Mouse (Mus musculus) heart, embryonic 14.5 days (tissue): ENCODE measurements around the gene Lamp5. TPM values are rescaled to one million over a fixed set of nuclear protein-coding genes. Genes with fewer than 3 reads are reported as not detected.

Experiments
- ATAC-seq: fragments of 200-750 bp; cut with Nextera tagmentation; 2 replicates; pipeline ENCODE4 v1.8.0; 2017; ENCODE audit warnings: low read depth, moderate TSS enrichment; ENCODE audit not compliant: insufficient number of reproducible peaks, insufficient read depth, low FRiP score
- H3K27ac ChIP-seq, 2 experiments: fragments of 200-500 bp in 1 of 2; fragments of 300-500 bp in 1 of 2; sonication (generic) in 1 of 2; replicated peaks in 1 of 2; 2 replicates each; pipeline ENCODE4 v1.5.1; 2012 to 2014; ENCODE audit warnings: low read depth in 2 of 2, low read length in 2 of 2, control low read depth in 1 of 2, mild to moderate bottlenecking in 1 of 2, mixed read lengths in 1 of 2; ENCODE audit not compliant: control insufficient read depth in 1 of 2, insufficient read depth in 1 of 2
- H3K27me3 ChIP-seq: fragments of 300-500 bp; sonication (generic); 2 replicates; pipeline ENCODE4 v1.6.1; 2014; ENCODE audit warnings: mild to moderate bottlenecking, low read length, control low read depth; ENCODE audit not compliant: control insufficient read depth, insufficient read depth
- H3K36me3 ChIP-seq: fragments of 300-500 bp; sonication (generic); 2 replicates; pipeline ENCODE4 v1.6.1; 2014; ENCODE audit warnings: mild to moderate bottlenecking, control low read depth, low read length, mixed read lengths; ENCODE audit not compliant: control insufficient read depth, insufficient read depth
- H3K4me1 ChIP-seq, 2 experiments: fragments of 200-500 bp in 1 of 2; fragments of 300-500 bp in 1 of 2; sonication (generic) in 1 of 2; 2 replicates each; pipeline ENCODE4 v1.6.1; 2012 to 2014; ENCODE audit warnings: low read length in 2 of 2, control low read depth in 1 of 2, mixed read lengths in 1 of 2; ENCODE audit not compliant: control insufficient read depth in 2 of 2, insufficient read depth in 2 of 2
- H3K4me2 ChIP-seq: fragments of 300-500 bp; sonication (generic); 2 replicates; pipeline ENCODE4 v1.6.1; 2014; ENCODE audit warnings: mild to moderate bottlenecking, low read length
- H3K4me3 ChIP-seq, 2 experiments: fragments of 200-500 bp in 1 of 2; fragments of 300-500 bp in 1 of 2; sonication (generic) in 1 of 2; 2 replicates each; pipeline ENCODE4 v1.5.1; 2012 to 2014; ENCODE audit warnings: low read length in 2 of 2, mild to moderate bottlenecking in 2 of 2, control low read depth in 1 of 2, low read depth in 1 of 2, moderate library complexity in 1 of 2; ENCODE audit not compliant: control insufficient read depth in 1 of 2, insufficient read depth in 1 of 2
- H3K9ac ChIP-seq: fragments of 300-500 bp; sonication (generic); 2 replicates; pipeline ENCODE4 v1.6.1; 2014; ENCODE audit warnings: mild to moderate bottlenecking, low read length
- H3K9me3 ChIP-seq: fragments of 300-500 bp; sonication (generic); 2 replicates; pipeline ENCODE4 v1.6.1; 2016; ENCODE audit warnings: low read length, control low read depth; ENCODE audit not compliant: control insufficient read depth
- WGBS: fragments of 180-500 bp; shearing (Covaris S2); extraction: QIAGEN DNeasy Blood & Tissue Kit; methylation state at CpG from one replicate; pipeline ENCODE4 v1.1.7; 2014; 5-methylcytosine and 5-hydroxymethylcytosine counted together
- polyA plus RNA-seq: library from polyadenylated mRNA; unstranded; fragments of >200 nt; fragmentation: Nextera tagmentation; extraction: Ambion mirVana; gene quantifications from 2 replicates; pipeline ENCODE4 v1.2.1, GENCODE M21; 2014

Lamp5 gene
- polyA plus RNA-seq, 1 experiment from 2014 or later, result not detected

DNA sequence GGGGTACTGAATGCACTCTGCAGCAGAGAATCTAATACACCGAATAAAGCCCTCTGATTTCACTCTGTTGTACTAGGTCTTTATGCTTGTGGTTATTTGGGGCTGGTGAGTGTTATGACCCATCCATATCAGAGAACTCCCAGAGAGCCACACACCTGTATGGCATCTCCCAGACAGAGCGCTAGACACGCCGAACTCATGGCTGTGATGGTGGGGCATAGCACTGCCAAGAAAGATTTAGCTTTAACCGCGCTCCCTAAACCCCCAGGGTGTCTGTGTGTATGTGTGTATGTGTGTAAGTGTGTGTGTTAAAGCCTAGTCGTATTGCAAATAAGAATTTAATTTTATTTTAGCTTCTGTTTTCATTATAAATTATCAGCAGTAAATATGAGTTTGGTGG, 6.4 kb downstream of the Lamp5 start:
- Histone ChIP-seq H3K9me3 (no peaks in the 10 kb centered on the region), H3K27me3 (peaks cover 48% of the 10 kb centered on the region), H3K4me3 (peak overlapping the region in 1 of 2 experiments; percentile 10; a peak in 1 of 4 replicates), H3K4me2 (peak overlapping the region; percentile 42), H3K36me3 (no peaks in the 10 kb centered on the region), H3K4me1 (peaks cover 0 to 6% of the 10 kb centered on the region in 2 experiments; a peak in 1 of 4 replicates), H3K27ac (no peak overlapping the region), H3K9ac (no peak overlapping the region)
- no peak for ATAC-seq
- 8% methylated on average over 7 of the region's 7 CpGs for WGBS

DNA sequence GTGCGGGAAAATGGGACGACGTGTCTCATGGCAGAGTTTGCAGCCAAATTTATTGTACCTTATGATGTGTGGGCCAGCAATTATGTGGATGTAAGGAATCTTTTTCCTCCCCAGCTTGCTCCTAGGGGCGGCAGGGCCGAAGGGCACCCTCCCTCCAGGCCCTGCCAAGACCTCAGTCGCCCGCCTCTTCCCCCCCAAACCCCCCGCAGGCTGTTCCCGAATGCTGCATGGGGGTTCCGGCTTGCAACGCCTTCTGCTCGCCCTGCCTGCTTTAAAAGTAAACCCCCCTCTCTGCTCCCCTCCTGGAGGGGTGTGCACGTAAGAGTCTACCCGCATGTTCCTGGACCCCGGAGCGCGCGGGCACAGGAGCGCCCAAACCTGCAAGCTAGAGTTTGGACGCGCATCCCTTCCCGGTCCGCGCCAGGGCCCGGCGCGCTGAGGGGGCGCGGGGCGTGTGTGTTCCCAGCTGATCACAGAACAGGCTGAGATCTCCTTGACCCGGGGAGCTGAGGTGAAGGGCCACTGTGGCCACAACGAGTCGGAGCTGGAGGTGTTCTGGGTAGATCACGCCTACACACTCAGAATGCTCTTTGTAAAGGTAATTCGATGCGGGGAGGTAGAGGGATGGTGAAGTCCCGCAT, 7.1 kb downstream of the Lamp5 start:
- 2% methylated on average over 37 of the region's 37 CpGs for WGBS
- no peak overlapping the region for H3K9ac ChIP-seq
- no peaks in the 10 kb centered on the region for H3K9me3 ChIP-seq
- H3K4me3 ChIP-seq, result no peak overlapping the region
- H3K27me3 ChIP-seq, result peaks cover 48% of the 10 kb centered on the region
- H3K27ac ChIP-seq, result no peak overlapping the region
- ATAC-seq, result no peak
- H3K36me3 ChIP-seq, result no peaks in the 10 kb centered on the region
- H3K4me2 ChIP-seq, result peak overlapping the region; percentile 32
- peaks cover 0 to 6% of the 10 kb centered on the region in 2 experiments; a peak in 1 of 4 replicates for H3K4me1 ChIP-seq

DNA sequence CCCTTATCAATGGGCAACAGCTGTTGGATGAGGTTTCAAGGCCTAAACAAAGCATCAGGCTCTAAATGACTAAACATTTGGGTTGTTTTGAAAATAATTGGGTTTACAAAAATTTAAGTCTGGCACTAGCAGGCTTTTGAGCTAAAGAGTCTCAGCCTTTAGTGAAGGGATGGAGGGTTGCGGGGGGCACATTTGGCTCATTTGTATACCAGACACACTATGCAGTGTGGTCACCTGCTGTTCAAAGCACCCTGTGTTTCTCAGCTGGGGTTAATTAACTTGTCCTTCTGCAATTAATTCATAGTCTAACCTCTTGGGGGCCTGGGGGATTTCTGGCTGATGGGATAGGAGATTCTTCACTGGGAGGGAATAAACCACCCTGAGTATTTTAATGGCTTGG, 12.3 kb downstream of the Lamp5 start:
- H3K36me3 ChIP-seq, result no peaks in the 10 kb centered on the region
- H3K4me2 ChIP-seq, result no peak overlapping the region
- H3K9ac ChIP-seq, result no peak overlapping the region
- no peak overlapping the region for H3K27ac ChIP-seq
- no peak for ATAC-seq
- no peaks in the 10 kb centered on the region for H3K9me3 ChIP-seq
- H3K27me3 ChIP-seq, result peaks cover 23% of the 10 kb centered on the region
- 90% methylated on average over 1 of the region's 1 CpGs for WGBS
- no peak overlapping the region for H3K4me3 ChIP-seq
- 0 out of 4 replicates have a peak, but pooled peaks cover 0 to under 1% of the 10 kb centered on the region in 2 experiments for H3K4me1 ChIP-seq

DNA sequence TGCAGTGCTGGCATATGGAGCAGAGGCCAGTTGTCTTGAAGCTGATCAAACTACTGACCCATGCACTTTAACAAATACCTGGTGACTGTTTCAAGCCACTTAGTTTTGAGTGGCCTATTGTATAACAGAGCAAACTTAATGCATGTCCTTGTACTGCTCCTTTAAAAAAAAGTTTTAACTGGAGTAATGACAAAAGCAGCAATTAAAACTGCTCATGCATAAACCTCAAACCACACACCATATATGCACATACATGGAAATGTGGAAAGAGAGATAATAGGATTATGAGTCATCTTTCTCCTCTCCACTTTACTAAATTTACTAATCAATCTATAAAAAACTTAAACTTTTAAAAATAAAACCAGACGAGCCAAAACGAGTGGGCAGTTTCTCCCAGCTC, 43.9 kb downstream of the Lamp5 start:
- Histone ChIP-seq H3K4me3 (no peak overlapping the region), H3K27me3 (no peaks in the 10 kb centered on the region), H3K4me1 (no peaks in the 10 kb centered on the region), H3K36me3 (no peaks in the 10 kb centered on the region), H3K9me3 (no peaks in the 10 kb centered on the region), H3K4me2 (no peak overlapping the region), H3K9ac (no peak overlapping the region), H3K27ac (no peak overlapping the region)
- WGBS, result 60% methylated on average over 2 of the region's 2 CpGs
- ATAC-seq, result no peak

DNA sequence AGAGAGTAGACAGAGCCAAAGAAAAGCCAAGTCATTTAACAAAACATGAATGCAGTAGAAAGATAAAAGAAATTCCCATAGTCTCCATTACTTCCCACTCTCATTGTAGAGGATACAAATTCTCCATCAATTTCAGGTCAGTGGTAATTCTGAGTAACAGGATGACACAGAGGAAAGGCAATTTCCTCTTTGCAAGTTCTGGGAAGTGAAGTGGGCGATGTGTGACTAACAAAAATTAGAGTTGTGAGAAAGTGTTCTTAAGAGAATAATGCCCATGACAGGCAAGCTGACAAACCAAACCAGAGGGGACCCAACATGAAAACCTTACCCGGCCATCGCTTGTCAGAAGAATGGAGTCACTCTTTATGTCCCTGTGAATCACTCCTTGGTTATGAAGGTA, 45.1 kb downstream of the Lamp5 start:
- Histone ChIP-seq H3K27ac (no peak overlapping the region), H3K27me3 (no peaks in the 10 kb centered on the region)

DNA sequence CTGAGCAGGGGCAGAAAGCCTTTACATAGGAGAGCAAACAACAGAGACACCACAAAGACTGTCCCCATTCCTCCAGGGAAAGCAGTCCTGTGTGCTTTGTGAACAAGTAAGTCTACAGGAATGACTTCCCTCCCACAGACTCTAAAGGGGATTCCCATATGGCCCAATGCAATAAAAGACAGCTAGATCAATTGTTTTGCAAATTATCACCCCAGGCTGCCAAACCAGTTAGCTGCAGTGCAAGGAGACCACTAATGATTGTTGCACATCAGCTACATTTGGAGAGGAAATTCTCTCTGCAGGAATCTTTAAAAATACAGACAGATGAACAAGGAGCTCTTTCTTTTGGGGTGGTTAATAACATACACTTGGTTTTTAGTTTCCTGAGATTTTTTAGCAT, 55.6 kb downstream of the Lamp5 start:
- no peak for ATAC-seq
- H3K27ac ChIP-seq, result no peak overlapping the region
- no peak overlapping the region for H3K4me2 ChIP-seq
- no peak overlapping the region for H3K9ac ChIP-seq
- no peaks in the 10 kb centered on the region for H3K9me3 ChIP-seq
- H3K36me3 ChIP-seq, result no peaks in the 10 kb centered on the region
- no peaks in the 10 kb centered on the region for H3K4me1 ChIP-seq
- no peak overlapping the region for H3K4me3 ChIP-seq
- no peaks in the 10 kb centered on the region for H3K27me3 ChIP-seq

More for the DNA sequence above, 45.1 kb downstream of the Lamp5 start:
- Histone ChIP-seq H3K9ac (no peak overlapping the region), H3K4me2 (no peak overlapping the region), H3K36me3 (no peaks in the 10 kb centered on the region), H3K4me3 (no peak overlapping the region), H3K4me1 (no peaks in the 10 kb centered on the region), H3K9me3 (no peaks in the 10 kb centered on the region)
- 77% methylated on average over 3 of the region's 3 CpGs for WGBS
- no peak for ATAC-seq

DNA sequence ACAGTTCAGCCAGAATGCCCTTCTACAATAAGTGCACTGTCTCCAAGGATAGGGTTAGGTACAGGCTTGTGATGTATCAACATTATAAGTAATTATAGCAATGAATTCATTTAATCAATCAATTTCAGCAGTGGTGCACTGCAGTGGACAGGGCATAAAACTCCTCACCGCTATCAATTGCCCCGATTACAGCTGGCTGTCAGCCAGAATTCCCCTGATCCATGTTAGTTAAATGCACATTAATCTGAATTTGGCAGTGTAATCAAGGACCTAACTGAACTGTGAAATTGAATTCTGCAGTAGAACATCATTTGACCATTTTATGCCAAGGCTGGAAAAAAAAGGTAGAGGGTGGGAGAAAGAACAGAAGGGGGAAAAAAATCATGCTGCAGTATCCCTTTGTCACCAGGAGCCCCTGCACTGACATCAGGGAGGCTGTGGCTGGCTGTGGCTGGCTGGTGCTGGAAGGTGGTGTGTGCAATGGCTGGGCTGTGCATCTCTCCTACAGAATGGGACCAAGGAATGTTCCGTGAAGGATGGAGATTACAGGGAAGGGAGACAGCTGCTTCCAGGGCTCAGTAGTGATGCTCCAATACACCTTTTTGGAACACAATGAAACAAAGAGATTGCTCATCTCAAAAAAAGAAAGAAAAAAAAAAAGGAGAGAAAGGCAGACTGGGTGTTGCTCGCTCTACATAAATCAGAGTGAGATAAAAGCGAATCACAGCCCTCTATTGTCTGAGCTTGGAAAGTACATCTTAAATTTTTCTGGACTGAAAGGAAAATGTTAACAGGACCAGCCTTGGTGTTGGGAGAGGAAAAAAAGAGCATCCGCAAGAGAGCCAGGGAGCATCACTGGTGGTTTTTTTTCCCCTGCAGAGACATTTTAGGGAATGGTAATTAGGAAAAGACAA, 56.3 kb downstream of the Lamp5 start:
- no peak for ATAC-seq
- Histone ChIP-seq H3K4me3 (no peak overlapping the region), H3K36me3 (no peaks in the 10 kb centered on the region), H3K27ac (no peak overlapping the region), H3K27me3 (no peaks in the 10 kb centered on the region), H3K9me3 (no peaks in the 10 kb centered on the region), H3K4me1 (no peaks in the 10 kb centered on the region), H3K9ac (no peak overlapping the region), H3K4me2 (no peak overlapping the region)
- WGBS, result 40% methylated on average over 6 of the region's 6 CpGs
